8 mouse cellular contexts compared by ENCODE assay signal in the genomic region with DNA sequence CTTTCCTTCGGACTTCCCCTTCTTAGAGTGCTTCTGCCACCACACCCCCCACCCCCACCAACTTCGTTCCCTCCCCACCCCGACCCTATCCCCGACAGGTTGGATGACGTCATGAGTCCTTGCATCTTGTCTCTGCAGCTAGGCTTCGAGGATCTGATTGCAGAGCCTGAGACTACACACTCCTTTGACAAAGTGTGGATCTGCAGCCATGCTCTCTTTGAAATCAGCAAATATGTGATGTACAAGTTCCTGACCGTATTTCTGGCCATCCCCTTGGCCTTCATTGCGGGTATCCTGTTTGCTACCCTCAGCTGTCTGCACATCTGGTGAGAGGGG. TPM values are rescaled to one million over a fixed set of nuclear protein-coding genes. Genes with fewer than 3 reads are reported as not detected.
DNase-seq lines count a peak whose midpoint lies in the region; ATAC-seq and TF ChIP-seq lines count a peak whose summit lies in the region.

No protein-coding gene starts in this region.

- peak overlapping the region; percentile 69; the same call in 1 of the 2 replicates for H3K4me3 ChIP-seq in testis, adult 2 months (ENCODE audit: control insufficient read depth, low read depth, low read length)
- H3K4me3 ChIP-seq in limb, embryonic 10.5 days: peak overlapping the region; percentile 64

- no peaks in the 10 kb centered on the region for H3K27me3 ChIP-seq in testis, adult 2 months (ENCODE audit: control insufficient read depth, insufficient read depth, low read length)
- peaks cover 29% of the 10 kb centered on the region for H3K27me3 ChIP-seq in limb, embryonic 10.5 days (ENCODE audit: low read depth, poor library complexity, severe bottlenecking)

- H3K36me3 ChIP-seq in testis, adult 2 months (ENCODE audit: control insufficient read depth, insufficient read depth, low read length): no peaks in the 10 kb centered on the region
- H3K36me3 ChIP-seq in limb, embryonic 10.5 days: no peaks in the 10 kb centered on the region

- 0 out of 2 replicates have a peak overlapping the region, but pooled peaks have one; percentile 5 for H3K27ac ChIP-seq in testis, adult 2 months (ENCODE audit: control insufficient read depth, insufficient read depth, low read depth, low read length)
- peak overlapping the region; percentile 77; the same call in 1 of the 2 replicates for H3K27ac ChIP-seq in limb, embryonic 10.5 days

- H3K9me3 ChIP-seq in limb, embryonic 10.5 days (replicated peaks): no peaks in the 10 kb centered on the region

- TF ChIP-seq POLR2A in testis, adult 2 months (IDR thresholded peaks at IDR 0.05; ENCODE audit: control insufficient read depth, low read depth, low read length): no peak

- peak; percentile 14 for DNase-seq in adrenal gland, adult 2 months
- DNase-seq in adrenal gland, postnatal 25 days: no peak
- DNase-seq in testis, postnatal 10 days (ENCODE audit: low spot score): no peak
- DNase-seq in limb, embryonic 10.5 days (ENCODE audit: low spot score): no peak
- DNase-seq in urinary bladder, adult 2 months (ENCODE audit: low spot score): no peak
- no peak for DNase-seq in spleen, postnatal 10 days (ENCODE audit: low spot score in 2 of 2)

- WGBS in limb, embryonic 10.5 days: 31% methylated on average over 8 of the region's 8 CpGs

- peaks cover 6% of the 10 kb centered on the region for H3K4me1 ChIP-seq in testis, adult 2 months (ENCODE audit: control insufficient read depth, insufficient read depth, low read length)
- H3K4me1 ChIP-seq in limb, embryonic 10.5 days: peaks cover 17% of the 10 kb centered on the region

- 0 out of 2 replicates have a peak, but pooled peaks have one; percentile 2 for ATAC-seq in monocyte, adult 5-6 weeks (replicated peaks; ENCODE audit: insufficient number of reproducible peaks, low FRiP score, low TSS enrichment, poor library complexity, severe bottlenecking)

- no peak for TF ChIP-seq CTCF in testis, adult 2 months (IDR thresholded peaks at IDR 0.05; ENCODE audit: control insufficient read depth, insufficient read depth, insufficient replicate concordance, low read depth, low read length)

RNA-seq across cellular contexts. Expression of a gene that starts 0.7 kb away (rescaled TPM):
- 10 to 100 TPM; 36.8 to 46.4 TPM for total RNA-seq in adrenal gland, adult 2 months (2021)
- 36.4 and 42.9 TPM in 2 replicates for polyA plus RNA-seq in adrenal gland, adult 2 months (2012; rRNA removed)
- total RNA-seq in adrenal gland, postnatal 25 days (2021): 34.6 and 37.6 TPM in 2 replicates
- 2.3 and 4.1 TPM in 2 replicates for polyA plus RNA-seq in testis, adult 2 months (2012; rRNA removed)
- 4.9 and 7.5 TPM in 2 replicates for polyA plus RNA-seq in limb, embryonic 10.5 days (2016; fragmentation: Nextera tagmentation; extraction: Ambion mirVana)
- 1.2 to 12.2 TPM (median 3.1 TPM) in 3 replicates for total RNA-seq in monocyte, adult 5-6 weeks (2017)
- 64.5 and 79.9 TPM in 2 replicates for polyA plus RNA-seq in urinary bladder, adult 2 months (2012; rRNA removed)

RNA-seq across cellular contexts. Expression of a gene that starts 24.4 kb away (rescaled TPM):
- 100 to 1,000 TPM; 191 to 251 TPM for total RNA-seq in adrenal gland, adult 2 months (2021)
- polyA plus RNA-seq in adrenal gland, adult 2 months (2012; rRNA removed): 251 and 318 TPM in 2 replicates
- 90.9 and 95.2 TPM in 2 replicates for total RNA-seq in adrenal gland, postnatal 25 days (2021)
- polyA plus RNA-seq in testis, adult 2 months (2012; rRNA removed): 21.6 and 32.5 TPM in 2 replicates
- polyA plus RNA-seq in limb, embryonic 10.5 days (2016; fragmentation: Nextera tagmentation; extraction: Ambion mirVana): 15.3 and 22.4 TPM in 2 replicates
- total RNA-seq in monocyte, adult 5-6 weeks (2017): not detected in 3 replicates
- polyA plus RNA-seq in urinary bladder, adult 2 months (2012; rRNA removed): 673 and 863 TPM in 2 replicates
